Mouse (Mus musculus): ENCODE measurements around the gene Myo9a.

The Myo9a gene

GRCm38 (mm10) chr9:59750267-59751065, at the start of gene Myo9a, which contains the start of gene Senp8:
TSS of gene Myo9a (plus strand) at chr9:59750896.
TSS of gene Senp8 (minus strand) at chr9:59750710.
- DNase-seq (ENCODE audit: low spot score): peak; percentile 100

DNA sequence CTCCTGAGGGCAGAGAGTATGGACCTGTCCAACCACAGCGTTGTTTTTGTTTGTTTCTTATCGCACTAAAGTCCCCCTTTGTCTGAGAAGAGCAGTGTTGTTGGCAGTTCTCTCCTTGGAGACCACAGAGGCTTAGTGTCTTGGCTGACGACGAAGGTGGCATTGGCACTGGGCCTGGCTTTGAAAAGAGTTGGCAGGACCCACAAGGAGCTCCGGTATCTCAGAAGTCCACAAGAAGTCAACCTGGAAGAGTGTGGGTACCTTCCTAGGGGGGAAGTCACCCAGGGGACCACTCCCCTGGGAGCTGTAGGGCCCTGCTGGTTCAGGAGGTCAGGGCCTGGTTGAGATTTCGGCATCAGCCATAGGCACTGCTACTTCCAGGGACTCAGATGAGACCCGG, 49.6 kb upstream of the Myo9a start:
- no peak for DNase-seq (ENCODE audit: low spot score)

DNA sequence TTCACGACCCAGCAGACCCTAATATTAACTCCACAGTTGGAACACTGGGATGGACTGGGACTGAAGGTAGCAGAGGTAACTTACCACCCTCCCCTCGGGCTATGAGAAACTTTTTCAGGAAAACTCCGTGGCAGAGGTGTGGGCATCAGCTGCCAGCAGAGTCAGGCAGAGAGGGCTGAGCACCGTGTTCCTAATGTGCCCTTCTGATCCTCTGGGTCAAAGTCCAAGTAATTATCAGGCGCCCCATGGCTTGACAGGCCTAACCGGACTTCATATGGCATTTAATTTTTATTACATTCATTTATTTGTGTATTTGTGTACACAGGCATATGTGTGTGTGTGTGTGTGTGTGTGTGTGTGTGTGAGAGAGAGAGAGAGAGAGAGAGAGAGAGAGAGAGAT, 47.6 kb upstream of the Myo9a start:
- DNase-seq (ENCODE audit: low spot score): no peak

DNA sequence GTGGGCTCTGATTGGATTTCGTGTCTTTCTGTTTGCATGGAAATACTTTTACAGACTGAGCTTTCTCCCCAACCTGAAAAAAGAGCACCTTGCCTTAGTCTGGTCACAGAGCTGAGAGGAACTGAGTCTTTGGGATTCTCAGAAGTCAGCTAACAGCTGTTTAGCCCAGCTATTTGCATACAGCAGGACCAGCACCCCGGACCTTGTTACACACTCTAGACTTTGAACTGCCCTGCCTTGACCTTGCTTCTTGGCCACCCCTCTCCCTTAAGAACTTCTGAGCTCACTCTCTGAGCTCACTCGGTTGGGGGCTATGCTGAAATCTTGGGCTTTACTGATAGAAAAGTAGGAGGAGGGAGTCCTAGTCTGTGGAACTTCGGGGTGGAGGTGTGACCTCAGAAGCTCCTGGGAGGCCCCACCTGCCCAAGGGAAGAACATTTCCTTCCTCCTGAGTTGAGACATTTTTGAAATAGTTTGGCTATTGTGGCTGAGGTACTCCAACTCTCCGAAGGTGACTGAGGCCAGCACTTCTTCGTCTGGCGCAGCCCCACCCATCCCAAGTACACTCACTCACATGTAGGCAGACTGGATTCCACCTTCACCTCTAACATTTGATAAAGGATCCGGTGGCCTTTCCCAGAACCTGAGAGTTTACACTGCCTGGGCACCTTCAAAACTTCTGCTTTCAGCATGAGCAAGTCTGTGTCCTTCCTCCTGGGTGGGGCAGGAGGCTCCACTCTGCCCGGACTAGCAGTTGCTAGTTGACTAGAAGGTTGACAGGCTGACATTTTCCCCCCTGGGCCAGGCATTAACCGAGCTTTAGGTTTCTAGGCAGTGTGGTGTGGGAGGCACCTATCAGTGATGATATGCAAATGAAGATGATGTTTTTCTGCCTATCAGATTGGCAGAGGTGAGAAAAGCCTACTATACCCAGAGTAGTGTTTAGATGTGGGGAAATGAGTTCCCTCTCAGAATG, 43.6 kb upstream of the Myo9a start:
- DNase-seq (ENCODE audit: low spot score): no peak

GRCm38 (mm10) chr9:59709225-59709624, 41.5 kb upstream of the Myo9a start:
- peak; percentile 30 for DNase-seq (ENCODE audit: low spot score)

DNA sequence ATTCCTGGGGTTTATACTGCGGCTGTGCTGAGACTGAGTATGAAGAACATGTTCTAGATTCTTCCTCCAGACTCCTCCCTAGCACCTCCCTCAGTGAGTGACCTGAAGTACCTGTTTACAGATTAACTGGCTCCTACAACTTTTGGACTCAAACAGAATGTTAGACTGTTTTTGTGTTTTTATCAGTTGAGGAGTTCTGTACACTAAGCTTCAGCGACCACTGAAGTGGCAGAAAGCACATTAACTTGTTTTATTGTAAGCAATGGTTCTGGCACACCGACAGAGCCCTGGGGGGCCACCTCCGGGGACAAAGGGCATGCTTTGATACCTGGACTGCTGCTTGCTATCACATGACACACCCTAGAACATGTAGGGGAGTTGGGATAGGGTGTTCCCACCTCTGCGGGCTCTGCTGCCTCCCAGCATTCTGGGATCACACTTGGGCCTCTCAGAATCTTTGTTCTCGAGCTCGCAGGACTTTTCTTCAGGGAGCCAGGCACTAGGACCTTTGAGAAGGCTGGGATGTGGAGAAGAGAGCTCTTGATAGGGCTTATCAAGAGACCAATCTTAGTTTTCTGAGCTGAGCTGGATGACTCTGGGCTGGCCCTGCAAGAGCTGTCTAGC, 34.3 kb upstream of the Myo9a start:
- no peak for DNase-seq (ENCODE audit: low spot score)

DNA sequence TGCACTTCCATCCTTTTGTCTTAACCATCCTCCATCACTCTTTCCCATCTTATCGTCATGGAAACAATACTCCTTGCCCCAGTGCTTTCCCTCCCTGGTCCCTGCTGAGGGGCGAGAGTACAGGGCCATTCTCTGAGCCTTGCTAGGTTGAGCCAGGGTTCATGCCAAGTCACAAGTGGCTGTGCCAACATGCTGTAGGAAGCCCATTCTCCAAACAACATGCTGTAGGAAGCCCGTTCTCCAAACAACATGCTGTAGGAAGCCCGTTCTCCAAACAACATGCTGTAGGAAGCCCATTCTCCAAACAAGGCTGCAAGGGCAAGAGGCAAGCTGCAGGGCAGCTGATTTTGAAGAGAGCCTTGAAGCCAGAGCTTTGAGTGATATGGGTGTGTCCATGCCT, 32.5 kb upstream of the Myo9a start:
- DNase-seq (ENCODE audit: low spot score): no peak

DNA sequence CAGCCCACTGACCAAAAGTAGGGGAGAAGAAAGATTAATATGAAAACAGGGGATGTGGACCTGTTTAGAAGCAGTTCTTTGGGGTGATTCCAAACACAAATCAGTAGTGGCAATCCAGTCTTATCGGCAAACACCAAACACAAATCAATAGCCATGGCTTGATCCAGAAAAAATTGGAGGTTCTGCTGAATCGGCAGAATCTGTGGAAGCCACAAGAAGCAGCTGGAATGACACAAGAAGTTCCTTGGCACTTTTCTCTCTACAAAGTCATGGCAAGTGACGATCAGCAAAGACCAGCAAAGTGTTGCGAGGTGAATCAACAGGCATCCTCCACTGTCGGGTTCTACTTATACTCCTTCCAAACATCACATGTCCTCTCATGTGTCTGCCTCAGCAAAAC, 29.6 kb upstream of the Myo9a start:
- no peak for DNase-seq (ENCODE audit: low spot score)

- peak; percentile 41 for DNase-seq (ENCODE audit: low spot score)
Measured at GRCm38 (mm10) chr9:59723096-59723657, 27.5 kb upstream of the Myo9a start.

GRCm38 (mm10) chr9:59723791-59724442, 26.8 kb upstream of the Myo9a start:
- peak; percentile 33 for DNase-seq (ENCODE audit: low spot score)

DNA sequence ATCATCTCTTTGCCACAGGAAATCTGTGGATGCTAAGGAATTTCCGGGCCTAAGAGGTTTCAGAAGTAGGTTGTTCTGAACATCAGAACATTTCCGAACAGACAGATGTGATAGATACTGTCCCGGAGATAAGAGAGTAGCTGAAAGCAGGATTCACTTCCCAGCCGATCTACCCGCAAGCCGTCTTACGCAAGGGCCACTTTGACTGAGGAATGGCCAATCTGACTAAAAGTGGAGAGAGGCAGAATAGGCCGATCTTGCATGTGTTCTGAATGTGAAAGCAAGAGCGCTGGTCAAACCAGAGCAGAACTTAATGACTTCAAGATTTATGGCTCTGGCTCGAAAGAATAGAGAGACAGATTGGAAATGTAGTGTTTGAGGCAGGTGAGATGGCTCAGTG, 25.2 kb upstream of the Myo9a start:
- no peak for DNase-seq (ENCODE audit: low spot score)

GRCm38 (mm10) chr9:59727569-59728286, 23.0 kb upstream of the Myo9a start:
- DNase-seq (ENCODE audit: low spot score): no peak

DNA sequence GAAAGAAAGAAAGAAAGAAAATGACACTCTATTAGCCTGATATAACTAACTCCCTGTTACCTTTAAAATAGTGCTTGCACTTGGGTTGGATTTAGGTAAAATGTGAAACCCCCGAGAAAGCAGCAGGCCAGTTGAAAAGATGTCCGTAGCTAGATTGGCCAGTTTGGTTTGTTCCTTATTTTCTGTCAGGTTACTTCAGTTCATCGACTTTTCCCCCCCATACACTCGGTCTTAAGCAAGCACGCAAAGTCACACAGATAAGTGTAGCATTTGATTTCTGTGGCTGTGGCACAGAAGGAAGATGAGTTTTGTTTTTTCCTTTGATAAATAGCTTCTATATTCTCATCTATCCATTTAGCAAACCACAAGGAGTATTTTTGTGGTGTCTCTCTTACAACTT, 19.6 kb upstream of the Myo9a start:
- no peak for DNase-seq (ENCODE audit: low spot score)

- DNase-seq (ENCODE audit: low spot score): no peak
Measured at GRCm38 (mm10) chr9:59733075-59733474, 17.6 kb upstream of the Myo9a start.

- no peak for DNase-seq (ENCODE audit: low spot score)
Measured at GRCm38 (mm10) chr9:59735394-59735793, 15.3 kb upstream of the Myo9a start.

DNA sequence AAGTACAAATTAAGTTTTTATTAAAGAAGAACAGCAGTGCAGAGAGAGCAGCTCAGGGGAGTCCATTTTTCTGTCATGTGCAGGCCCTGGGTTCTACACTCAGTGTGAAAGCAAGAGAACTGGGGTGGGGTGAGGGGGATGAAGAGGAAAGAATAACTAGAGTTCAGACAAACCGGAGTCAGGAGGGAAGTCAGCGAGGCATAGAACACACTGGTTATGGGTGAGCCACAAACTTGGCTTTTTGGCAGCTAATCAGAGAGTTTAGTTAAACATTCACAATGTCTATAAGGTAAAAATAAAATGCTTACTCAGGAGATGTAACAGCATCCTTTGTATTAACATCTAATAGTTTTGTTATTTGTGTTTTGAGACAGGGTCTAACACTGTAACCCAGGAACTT, 10.1 kb upstream of the Myo9a start:
- DNase-seq (ENCODE audit: low spot score): no peak

- no peak for DNase-seq (ENCODE audit: low spot score)
Measured at GRCm38 (mm10) chr9:59743903-59744302, 6.8 kb upstream of the Myo9a start.

DNA sequence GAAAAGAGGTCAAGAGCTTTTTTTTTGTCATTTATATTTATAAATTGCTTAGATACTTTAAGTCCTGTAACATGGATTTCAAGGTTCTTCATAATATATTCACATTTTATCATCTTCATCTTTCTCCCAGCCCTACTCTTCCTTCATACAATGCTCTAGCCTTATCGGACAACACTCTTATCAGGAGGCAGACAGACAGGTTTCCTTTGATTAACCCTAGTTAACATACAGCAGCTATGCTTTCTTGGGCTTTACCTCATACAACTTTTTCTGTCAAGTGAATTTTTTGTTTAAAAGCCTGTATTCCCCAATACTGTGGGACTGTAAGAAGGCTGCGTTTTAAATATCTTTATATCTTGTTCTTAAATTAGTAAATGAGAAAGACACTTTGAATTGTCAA, 2.3 kb upstream of the Myo9a start:
- no peak for DNase-seq (ENCODE audit: low spot score)

GRCm38 (mm10) chr9:59748969-59749368, 1.7 kb upstream of the Myo9a start:
- peak; percentile 48 for DNase-seq (ENCODE audit: low spot score)

DNA sequence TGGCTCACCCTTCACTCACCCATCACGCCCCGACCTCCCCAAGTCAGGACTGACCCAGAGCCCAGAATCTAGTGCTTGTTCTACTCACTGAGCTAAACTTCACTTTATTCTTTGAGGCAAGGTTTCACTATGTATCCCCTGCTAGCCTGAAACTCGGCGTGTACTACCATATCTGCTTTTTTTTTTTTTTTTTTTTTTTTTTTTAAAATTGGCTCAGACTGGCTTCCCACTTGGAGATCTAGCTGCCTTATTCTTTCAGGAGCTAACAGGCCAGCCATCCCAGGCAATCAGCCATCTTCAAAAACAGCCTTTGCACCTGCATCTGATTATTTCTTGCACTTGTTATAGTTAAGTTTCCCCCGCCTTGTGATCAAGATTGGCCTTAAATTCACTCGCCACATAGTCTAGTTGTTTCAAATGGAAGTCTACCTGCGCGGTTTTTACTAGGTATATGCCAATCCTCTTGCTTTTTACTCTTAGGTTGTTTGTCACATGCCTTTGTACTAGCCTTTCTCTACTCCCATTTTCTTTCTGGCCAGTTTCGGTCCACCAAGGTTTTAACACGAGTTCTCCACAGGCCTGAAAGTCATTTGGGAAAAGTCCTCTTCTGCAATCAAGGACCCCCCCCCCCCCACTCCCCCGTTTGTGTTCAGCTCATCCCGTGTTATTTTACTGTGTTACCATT, 973 bp upstream of the Myo9a start:
- no peak for DNase-seq (ENCODE audit: low spot score)

Measured in ovary, postnatal 36 days (tissue).